Mouse (Mus musculus) testis, adult 2 months (tissue): ENCODE measurements at regions not wholly inside any gene's neighbourhood (a gene's known extent, or its start where the extent isn't known, plus 50 kb on each side); places are given as distances from the start of the nearest gene placed in this dataset.

Experiments used
- H3K27ac ChIP-seq: fragments of 200-500 bp; 2 replicates; pipeline ENCODE4 v1.5.1; 2012; ENCODE audit warnings: low read depth, low read length; ENCODE audit not compliant: control insufficient read depth, insufficient read depth
- H3K27me3 ChIP-seq: fragments of 200-500 bp; 2 replicates; pipeline ENCODE4 v1.6.1; 2012; ENCODE audit warnings: mild to moderate bottlenecking, low read length, moderate library complexity; ENCODE audit not compliant: control insufficient read depth, insufficient read depth
- H3K36me3 ChIP-seq: fragments of 200-500 bp; 2 replicates; pipeline ENCODE4 v1.6.1; 2012; ENCODE audit warnings: mild to moderate bottlenecking, low read length; ENCODE audit not compliant: control insufficient read depth, insufficient read depth
- H3K4me1 ChIP-seq: fragments of 200-500 bp; 2 replicates; pipeline ENCODE4 v1.6.1; 2012; ENCODE audit warnings: low read length; ENCODE audit not compliant: control insufficient read depth, insufficient read depth
- H3K4me3 ChIP-seq: fragments of 200-500 bp; 2 replicates; pipeline ENCODE4 v1.5.1; 2012; ENCODE audit warnings: low read depth, mild to moderate bottlenecking, low read length, moderate library complexity, mixed read lengths; ENCODE audit not compliant: control insufficient read depth
- CTCF ChIP-seq: fragments of 200-500 bp; IDR thresholded peaks from 2 replicates; pipeline ENCODE4 v1.5.1; 2012; ENCODE audit warnings: low read depth, mild to moderate bottlenecking, inconsistent platforms, low read length, moderate library complexity; ENCODE audit not compliant: control insufficient read depth, insufficient read depth, insufficient replicate concordance
- POLR2A ChIP-seq: fragments of 200-500 bp; IDR thresholded peaks from 2 replicates; pipeline ENCODE4 v1.6.1; 2012; ENCODE audit warnings: low read depth, mild to moderate bottlenecking, inconsistent platforms, low read length, moderate library complexity; ENCODE audit not compliant: control insufficient read depth

DNA sequence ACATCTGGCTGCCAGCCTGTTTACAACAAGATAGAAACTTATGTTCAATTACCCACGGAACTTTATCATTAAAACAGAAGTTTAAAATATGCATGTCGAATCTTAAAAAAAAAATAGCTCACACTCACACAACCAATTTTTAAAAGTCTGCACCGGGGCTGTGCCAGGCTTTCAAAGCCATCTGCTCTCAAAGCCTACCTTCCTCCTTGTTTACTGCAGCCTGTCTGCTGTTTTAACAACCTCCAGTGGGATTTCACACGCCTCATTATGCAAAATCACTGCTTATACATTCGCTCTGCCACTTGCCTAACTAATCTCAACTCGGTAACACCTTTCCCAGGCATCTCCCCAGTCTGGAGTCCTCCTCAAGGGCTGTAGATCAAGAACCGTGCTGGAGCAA, 292.6 kb upstream of the Castor2 start:
- Histone ChIP-seq H3K4me1 (no peaks in the 10 kb centered on the region), H3K4me3 (no peak overlapping the region), H3K36me3 (no peaks in the 10 kb centered on the region), H3K27me3 (no peaks in the 10 kb centered on the region), H3K27ac (no peak overlapping the region)
- TF ChIP-seq POLR2A (no peak), CTCF (no peak)

DNA sequence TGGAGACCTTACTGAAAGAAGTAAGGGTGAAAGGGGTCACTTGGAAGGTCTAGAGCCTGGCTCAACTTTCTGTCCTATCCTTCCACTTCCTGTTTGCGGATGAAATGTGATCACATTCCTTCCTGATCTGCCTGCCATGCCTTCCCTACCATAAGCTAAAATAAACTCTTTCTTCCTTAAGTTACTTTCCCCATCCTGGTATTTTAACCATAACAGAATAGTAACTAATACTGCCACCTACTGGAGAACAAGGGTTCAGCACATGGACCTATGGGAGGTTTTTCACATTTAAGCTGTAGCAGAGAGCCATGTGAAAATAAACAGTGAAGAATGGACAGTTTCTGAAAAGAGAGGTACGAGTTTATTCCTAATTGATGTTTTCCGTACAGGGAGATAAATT, 297.5 kb upstream of the Castor2 start:
- no peaks in the 10 kb centered on the region for H3K36me3 ChIP-seq
- no peak overlapping the region for H3K4me3 ChIP-seq
- H3K4me1 ChIP-seq = no peaks in the 10 kb centered on the region
- H3K27me3 ChIP-seq = no peaks in the 10 kb centered on the region
- TF ChIP-seq CTCF = no peak
- no peak for TF ChIP-seq POLR2A
- H3K27ac ChIP-seq = no peak overlapping the region

DNA sequence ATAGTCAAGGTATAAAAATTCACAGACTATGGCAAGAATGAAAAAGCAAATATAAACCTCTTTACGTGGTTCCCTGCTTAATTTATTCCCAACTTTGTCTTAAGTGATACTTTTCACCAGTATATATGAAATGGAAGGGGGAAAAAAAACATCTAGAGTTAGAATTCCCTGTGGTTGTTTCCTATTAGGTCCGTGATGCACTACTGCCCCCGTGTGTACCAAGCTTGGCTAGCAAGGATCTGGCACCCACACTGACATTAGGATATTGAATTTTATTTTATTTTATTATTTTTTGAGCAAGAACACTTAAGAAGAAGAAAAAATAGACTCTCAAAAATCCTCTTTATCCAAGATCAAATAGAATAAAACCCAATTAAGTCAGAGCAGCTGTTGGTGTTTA, 303.9 kb upstream of the Castor2 start:
- Histone ChIP-seq H3K27me3 (no peaks in the 10 kb centered on the region), H3K27ac (no peak overlapping the region), H3K4me3 (no peak overlapping the region), H3K36me3 (no peaks in the 10 kb centered on the region), H3K4me1 (no peaks in the 10 kb centered on the region)
- TF ChIP-seq CTCF (no peak), POLR2A (no peak)

DNA sequence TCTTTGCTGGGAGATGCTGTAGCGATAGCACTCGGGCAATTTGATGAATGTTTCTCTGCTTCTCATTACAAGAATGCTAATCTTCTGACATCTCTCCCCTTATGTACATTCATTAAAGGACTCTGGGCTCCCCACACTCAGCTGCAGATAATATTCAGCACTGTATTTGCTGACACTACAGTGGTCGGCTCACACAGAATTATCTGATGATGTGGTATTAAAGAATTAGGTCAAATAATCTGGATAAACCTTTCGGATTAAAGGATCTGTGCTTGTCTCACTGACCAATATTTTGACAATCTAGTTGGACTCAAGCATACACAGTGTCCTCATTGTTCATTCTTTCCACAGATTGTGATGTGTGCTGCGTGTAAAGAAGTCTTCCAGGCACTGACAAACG, 308.8 kb upstream of the Castor2 start:
- no peak overlapping the region for H3K27ac ChIP-seq
- no peaks in the 10 kb centered on the region for H3K36me3 ChIP-seq
- H3K27me3 ChIP-seq = no peaks in the 10 kb centered on the region
- TF ChIP-seq CTCF = no peak
- no peak for TF ChIP-seq POLR2A
- no peak overlapping the region for H3K4me3 ChIP-seq
- no peaks in the 10 kb centered on the region for H3K4me1 ChIP-seq

DNA sequence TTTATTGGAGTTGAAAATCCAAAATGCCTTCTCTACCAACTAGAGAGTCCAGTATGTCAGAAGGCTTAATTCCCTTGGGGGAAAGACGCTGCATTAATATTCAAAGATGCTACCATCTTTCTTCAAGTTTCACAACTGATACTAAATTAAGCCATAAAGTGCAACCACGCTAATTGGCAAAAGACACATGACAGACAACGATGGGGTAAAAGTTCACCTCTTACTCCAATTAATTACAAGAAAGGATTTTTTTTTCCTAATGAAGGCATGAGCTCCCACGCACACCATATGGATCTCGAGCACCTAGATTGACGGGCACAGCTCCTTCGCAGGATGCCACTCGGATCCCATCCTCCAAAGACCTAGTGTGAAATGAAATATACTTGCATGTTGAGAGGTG, 311.5 kb upstream of the Castor2 start:
- TF ChIP-seq CTCF = no peak
- Histone ChIP-seq H3K27ac (no peak overlapping the region), H3K4me1 (no peaks in the 10 kb centered on the region), H3K4me3 (no peak overlapping the region), H3K27me3 (no peaks in the 10 kb centered on the region), H3K36me3 (no peaks in the 10 kb centered on the region)

DNA sequence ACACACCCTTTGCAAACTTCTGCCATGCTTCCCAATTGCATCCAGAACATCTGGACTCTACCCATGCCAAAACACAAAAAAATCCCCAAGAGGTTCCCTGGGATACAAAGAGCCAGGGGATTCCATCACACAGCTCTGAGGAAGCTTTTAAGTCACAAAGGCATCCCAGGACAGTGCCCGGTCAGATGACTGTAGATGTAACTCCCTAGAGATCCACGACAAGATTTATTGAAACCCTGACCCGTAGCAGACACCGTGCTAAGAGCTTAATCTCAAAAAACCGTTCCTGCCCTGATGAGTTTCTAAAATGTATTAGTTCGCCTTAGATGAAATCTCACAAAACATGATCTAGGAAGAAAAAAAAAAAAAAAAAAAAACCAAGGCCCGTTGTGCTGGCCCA, 312.0 kb upstream of the Castor2 start:
- TF ChIP-seq CTCF = no peak
- no peak for TF ChIP-seq POLR2A
- no peaks in the 10 kb centered on the region for H3K4me1 ChIP-seq
- no peaks in the 10 kb centered on the region for H3K36me3 ChIP-seq
- no peak overlapping the region for H3K27ac ChIP-seq
- H3K4me3 ChIP-seq = no peak overlapping the region
- no peaks in the 10 kb centered on the region for H3K27me3 ChIP-seq

DNA sequence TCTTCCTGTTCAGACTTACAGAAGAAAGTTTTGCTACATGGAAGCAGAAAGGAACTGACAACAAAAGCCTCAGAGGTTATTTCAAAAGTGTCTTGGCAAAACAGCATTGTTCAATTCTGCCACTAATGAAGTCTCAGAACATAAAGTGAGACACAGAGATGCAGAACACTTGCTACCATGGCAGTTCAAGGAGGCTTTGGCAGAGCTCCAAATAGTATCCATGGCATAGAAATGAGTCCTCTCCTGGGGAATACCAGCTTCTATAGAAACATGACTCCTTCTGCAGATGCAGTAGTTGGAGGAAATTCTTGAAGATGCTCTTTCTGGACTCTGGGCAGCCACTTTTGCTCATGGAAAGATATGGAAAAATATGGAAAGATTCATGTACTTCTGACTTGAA, 322.9 kb upstream of the Castor2 start:
- H3K27ac ChIP-seq = no peak overlapping the region
- no peak overlapping the region for H3K4me3 ChIP-seq
- no peaks in the 10 kb centered on the region for H3K27me3 ChIP-seq
- TF ChIP-seq POLR2A (no peak), CTCF (no peak)
- H3K36me3 ChIP-seq = no peaks in the 10 kb centered on the region
- H3K4me1 ChIP-seq = no peaks in the 10 kb centered on the region

DNA sequence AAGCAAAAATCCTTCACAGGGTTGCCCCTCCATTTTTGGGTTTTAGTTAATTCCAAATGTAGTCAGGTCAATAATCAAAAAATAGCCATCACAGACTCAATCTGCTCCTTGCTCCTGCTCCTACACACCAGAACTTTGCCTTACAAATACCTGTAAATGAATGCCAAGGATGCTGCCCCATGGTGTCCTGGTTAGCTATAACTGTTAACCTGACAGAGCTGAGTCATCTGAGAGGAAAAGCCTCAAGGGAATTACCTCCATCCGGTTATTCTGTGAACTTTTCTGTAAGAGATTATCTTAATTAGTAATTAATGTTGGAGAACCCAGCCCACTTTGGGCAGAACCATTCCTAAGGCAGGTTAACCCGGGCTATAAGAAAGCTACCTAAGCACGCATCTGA, 325.4 kb upstream of the Castor2 start:
- Histone ChIP-seq H3K4me1 (no peaks in the 10 kb centered on the region), H3K27me3 (no peaks in the 10 kb centered on the region), H3K36me3 (no peaks in the 10 kb centered on the region), H3K4me3 (no peak overlapping the region), H3K27ac (no peak overlapping the region)
- TF ChIP-seq CTCF = no peak
- no peak for TF ChIP-seq POLR2A
